Mouse (Mus musculus) adrenal gland, postnatal 36 days (tissue): ENCODE measurements around the gene Tmem82. TPM values are rescaled to one million over a fixed set of nuclear protein-coding genes. Genes with fewer than 3 reads are reported as not detected.
A peak's percentile ranks its signal among the peaks of the same experiment; 100 is the strongest.
"Not testable (repeated sequence)": the region's sequence is repeated elsewhere in the genome, so short reads cannot be mapped to it uniquely, and the experiment has no call there.

Experiments used
- DNase-seq, 2 experiments: peaks; one replicate each; pipeline ENCODE4 v3.0.0; 2021; ENCODE audit warnings: mixed read lengths in 1 of 2
- total RNA-seq, 2 experiments: library from RNA; stranded (reverse); gene quantifications; 2 replicates each; pipeline ENCODE4 v1.2.3; 2021

Gene Tmem82
- total RNA-seq, 2 experiments from 2014 or later: 0.79 to 1.3 TPM

DNA sequence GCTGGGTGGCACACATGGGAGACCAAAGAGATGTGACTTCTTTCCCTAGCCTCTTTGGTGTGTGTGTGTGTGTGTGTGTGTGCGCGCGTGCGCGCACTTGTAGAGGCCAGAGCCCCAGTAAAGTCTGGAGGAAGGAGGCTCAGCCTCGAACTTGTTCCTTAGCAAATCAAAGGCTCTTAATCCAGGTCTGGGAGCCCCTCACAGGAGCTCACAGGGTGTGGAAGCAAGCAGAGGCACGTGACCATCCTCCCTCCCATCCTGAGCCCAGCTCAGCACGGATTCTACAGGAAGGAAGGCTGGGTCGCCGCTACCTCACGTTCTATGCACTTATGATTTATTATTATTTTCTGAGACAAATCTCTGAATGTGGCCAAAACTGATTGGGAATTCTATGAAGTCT lies 42.0 kb downstream of the Tmem82 start:
- no peak for DNase-seq

DNA sequence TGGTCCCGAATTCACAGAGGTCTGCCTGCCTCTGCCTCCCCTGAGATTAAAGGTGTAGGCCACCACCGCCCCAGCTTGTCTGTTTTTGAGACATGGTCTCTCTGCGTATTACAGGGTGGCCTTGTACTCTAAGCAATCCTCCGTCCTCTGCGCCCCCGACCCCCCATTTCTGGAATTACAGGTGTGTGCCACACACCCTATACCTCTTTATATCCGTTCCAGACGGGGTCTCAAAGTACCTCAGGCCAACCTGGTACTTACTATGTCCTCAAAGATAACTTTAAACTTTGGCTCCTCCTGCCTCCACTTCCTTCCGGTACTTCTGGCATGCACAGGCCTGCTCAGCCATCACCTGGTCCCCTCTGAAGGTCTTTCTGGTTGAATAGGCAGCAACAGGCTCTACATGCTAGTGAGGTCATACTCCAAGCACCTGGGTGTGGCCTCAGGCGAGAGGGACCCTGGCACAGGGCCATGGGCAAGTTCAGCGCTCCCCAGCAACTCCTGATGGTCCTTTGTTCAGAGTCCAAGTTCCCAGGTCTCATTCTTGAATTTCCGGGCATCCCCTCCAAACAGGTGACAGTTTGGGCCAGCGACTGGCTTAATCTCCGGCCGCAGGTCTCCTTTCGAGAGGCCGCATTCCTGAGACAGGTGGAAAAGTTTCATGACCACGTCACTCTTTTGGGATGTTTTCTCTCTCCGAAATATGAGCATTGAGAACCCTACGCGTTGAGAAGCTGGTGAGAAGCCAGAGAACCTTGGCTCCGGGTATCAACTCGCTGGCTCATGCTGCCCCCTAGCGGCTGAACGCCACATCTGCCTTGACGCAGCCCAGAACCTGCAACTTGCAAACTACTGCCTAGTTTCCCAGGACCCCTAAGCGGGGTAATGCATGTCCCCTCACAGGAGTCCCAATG lies 43.4 kb downstream of the Tmem82 start:
- peak; percentile 92 to 93 for DNase-seq

DNA sequence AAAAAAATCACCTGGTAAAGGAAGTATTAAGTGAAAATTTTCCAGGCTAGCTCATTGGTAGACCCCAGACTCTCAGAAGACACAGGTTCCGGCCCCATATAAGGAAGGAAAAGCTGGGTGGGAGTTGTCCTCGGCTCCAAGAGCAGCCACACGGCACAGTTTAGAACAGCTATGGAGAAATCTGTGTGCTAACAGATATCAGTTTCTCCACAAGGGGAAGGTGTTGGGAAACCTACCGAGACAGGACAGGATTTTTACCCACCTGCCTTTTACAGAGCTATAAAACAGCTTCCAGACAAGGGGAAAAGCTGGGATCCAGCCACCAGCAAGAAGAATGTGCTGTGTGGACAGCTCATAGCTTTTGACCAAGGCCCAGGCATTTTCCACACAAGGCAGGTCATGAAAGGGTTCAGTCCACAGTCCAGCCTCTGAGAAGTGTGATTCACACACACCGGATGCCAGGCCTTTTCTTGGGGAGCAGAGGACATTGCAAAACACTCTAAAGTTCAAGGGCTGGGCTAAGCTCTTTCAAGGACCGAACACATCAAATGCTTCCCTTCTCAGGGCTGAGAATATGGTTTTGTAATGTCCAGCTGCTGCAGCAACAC lies 45.0 kb downstream of the Tmem82 start:
- DNase-seq: peak; percentile 83 to 89

DNA sequence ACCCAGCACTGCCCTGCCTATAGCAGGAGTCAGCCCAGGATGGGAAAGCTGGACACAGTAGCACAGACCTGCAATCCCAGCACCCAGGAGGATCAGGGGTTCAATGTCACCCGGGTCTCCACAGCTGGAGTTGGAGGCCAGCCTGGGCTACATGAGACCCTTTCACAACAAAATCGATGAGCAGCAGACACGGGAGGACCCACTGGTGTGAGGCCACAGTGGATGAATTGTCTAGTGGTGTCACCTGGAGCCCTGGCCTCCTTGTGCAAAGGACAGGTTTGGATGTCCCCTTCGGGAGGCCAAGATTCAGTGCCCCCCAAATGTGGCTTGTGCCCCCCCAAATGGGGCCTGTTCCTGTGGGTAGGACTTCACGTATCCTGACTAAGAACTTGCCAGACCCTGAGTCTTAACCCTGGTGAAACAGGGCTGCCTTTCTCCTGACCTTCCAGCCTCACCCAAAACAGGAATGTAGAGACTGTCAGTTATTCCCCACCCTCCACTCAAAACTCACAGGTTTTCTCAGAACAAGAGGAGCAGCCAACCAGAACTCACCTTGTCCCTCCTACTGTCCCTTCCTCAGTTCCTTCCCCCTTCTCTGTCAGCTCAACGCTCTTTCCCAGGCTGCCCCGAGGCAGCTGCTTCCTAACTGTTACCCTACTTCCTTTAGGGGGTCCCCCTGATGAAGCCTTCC lies 45.6 kb downstream of the Tmem82 start:
- DNase-seq: peak in 1 of 2 experiments; percentile 27

DNA sequence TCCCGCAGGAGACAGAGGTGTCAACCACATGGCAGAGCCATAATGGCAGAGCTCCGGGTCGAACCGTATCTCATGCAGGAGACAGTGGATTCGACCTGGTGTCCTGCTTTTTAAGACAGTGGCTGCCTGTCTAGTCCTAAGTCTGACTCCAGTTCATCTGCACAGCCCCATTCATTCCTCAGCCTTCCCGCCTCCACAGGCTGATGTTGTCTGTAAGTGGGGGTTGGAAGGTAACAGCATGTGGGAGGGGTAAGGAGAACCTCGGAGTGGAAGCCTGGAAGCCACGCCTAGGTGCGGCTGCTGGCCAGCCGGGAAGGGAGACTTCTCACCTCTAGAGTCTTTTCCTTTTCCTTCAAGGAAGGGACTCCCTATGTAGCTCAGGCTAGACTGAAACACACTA lies 46.5 kb downstream of the Tmem82 start:
- DNase-seq: no peak

DNA sequence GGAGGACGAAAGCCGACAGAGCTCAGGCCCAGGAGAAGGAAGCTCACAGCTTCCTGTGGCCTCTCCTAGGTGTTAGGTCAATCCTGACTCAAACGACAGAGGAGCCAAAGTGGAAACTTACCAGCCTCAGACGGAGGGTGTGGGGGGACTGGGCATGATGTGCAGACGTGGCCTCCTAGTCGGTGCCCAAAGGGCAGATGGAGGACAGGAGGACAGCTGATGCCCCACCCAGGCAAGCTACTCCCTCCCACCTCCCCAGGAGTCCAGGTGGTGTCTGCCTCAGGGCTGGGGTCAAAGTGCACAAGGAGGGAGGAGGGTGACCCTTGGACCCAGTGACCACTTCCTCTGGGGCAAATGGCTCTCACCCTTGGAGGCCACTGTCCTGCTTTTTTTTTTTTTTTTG lies 47.1 kb downstream of the Tmem82 start:
- DNase-seq: peak; percentile 72 to 74

DNA sequence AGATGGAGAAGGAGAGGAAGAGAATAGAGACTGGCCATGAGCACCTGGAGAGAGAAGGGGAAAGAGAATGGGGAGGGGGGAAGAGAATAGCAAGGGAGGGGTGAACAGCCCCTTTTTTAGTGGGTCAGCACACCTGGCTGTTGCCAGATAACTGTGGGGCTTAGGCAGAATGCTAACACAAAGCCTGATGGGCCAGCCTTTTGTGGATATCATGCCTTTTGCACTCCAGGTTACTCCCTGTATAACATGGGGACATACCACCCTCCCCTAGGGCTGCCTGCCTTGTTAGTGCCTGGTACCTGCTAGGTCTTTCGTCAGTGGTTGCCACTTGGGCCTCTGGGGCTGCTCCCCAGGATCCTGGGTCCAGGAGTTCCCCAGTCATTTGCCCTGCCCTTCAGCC lies 47.6 kb downstream of the Tmem82 start:
- DNase-seq: no peak

DNA sequence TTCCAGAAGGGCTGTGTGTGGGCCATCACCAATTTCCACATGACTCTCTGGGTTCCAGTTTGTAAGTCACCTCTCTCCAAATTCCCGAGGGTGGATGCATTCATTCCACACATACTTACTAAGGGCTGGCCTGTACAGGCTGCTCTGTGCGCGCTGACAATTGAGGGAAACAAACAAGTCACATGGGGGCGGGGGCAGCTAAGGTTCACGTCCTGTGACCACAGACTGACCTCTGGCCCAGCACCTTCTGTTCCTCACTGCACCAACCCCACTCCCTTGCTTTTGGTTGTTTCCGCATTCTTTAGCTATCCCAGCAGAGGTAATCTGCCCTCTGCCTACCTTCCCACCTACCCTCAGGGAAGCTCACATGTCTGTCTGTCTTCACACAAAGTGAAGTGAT lies 48.4 kb downstream of the Tmem82 start:
- peak; percentile 56 to 60 for DNase-seq

DNA sequence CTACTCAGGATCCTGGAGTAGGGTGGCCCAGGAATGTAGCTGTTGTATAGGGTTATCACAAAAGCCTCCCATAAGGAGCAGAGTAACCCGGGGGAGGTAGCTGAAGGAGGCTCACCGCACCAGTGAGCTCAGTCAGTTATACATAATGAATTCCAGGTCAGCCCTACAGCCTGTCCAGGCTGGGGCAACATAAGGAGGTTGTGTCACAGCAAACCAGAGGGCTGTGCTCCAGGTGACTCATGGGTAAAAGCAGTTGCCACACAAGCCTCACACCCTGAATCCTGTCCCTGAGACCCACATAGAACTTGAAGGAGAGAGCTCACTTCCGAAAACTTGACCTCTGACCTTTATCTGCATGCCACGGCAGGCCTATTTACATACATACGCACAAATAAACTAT lies 49.5 kb downstream of the Tmem82 start:
- DNase-seq: peak in 1 of 2 experiments; percentile 61

DNA sequence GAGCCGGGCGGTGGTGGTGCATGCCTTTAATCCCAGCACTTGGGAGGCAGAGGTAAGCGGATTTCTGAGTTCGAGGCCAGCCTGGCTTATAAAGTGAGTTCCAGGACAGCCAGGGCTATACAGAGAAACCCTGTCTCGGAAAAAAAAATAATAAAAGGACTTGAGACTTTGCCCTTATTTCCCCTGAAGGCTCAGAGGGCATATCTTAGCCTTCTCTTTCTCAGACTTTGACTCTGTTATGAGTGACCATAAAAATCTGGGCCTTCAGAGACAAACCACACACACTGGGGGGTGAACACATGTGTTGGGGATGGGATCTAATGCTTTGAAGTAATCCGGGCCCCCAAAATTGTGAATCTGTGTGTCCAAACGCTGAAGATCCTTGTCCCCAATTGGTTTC lies 51.3 kb downstream of the Tmem82 start:
- not testable (repeated sequence) for DNase-seq

DNA sequence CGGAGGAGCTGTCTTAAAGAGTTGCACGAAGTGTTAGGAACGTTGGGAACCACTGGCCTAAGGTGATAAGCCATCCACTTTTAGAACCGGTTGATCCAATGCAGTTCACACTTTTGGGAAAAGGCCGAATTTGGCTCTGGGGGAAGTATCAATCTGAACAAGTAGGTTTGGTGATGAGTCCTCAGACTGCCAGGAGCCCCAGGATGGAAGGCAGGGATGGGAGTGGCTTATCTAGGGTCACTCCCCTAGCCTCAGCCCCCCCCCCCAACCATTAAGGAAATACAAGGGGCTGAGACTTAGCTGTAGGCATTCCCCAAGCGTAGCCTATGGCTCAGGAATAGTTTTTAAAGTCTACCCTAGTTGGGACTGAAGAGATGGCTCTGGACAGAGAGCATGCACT lies 52.2 kb downstream of the Tmem82 start:
- no peak for DNase-seq

DNA sequence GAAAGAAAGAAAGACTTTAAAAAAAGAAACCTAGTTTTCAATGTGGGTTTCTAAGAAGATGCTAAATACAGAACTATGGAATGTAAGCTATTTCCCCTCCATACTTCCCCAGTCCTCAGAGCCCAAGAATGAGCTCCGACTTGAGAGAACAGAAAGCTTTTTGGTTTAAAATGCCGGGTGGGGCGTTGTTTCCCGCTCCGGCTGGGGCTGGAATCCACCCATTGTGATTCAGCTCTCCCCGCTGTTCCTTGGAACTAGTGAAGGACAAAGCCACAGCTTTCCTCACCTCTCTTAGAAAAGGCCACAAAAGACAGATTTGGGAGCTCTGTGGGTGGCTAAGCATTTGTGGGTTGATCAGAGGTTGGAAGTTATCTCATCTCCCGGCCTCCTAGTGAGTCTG lies 53.1 kb downstream of the Tmem82 start:
- peak; percentile 69 to 70 for DNase-seq

DNA sequence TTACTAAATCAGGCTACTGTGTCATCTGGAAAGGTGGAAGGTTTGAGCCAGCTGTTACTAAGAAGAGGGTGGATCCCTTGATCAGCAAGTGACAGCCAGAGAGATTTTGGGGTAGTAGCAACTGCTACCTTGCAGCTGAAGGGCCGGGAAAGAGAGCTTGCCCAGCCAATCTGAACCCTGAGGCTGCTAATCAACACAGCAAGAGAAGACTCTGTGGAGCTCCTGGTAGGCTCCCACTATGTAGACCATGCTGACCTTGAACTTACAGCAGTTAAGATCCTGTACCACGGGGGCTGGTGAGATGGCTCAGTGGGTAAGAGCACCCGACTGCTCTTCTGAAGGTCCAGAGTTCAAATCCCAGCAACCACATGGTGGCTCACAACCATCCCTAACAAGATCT lies 53.8 kb downstream of the Tmem82 start:
- DNase-seq: no peak

DNA sequence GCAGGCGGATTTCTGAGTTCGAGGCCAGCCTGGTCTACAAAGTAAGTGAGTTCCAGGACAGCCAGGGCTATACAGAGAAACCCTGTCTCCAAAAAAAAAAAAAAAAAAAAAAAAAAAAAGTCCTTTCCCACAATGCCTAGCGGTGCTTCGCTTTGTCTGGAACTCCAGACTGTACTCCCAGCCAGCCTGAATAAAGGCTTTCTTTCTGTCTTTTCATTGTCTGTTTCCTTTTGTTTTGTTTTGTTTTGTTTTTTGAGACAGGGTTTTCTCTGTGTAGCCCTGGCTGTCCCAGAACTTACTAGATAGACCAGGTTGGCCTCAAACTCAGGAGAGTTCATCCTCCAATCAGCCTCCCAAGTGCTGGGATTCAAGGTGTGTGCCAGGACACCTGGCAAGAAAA lies 54.2 kb downstream of the Tmem82 start:
- DNase-seq: no peak

Other genes with a start within 250 kb of the Tmem82 start
- gene Clcnka, start 219.9 kb downstream of the Tmem82 start, total RNA-seq: not detected
- gene Clcnkb, start 202.6 kb downstream of the Tmem82 start, total RNA-seq: not detected
- gene Hspb7, start 197.9 kb downstream of the Tmem82 start, total RNA-seq: under 1 TPM; 0.33 to 0.46 TPM
- not detected for gene Srarp, start 182.5 kb downstream of the Tmem82 start, total RNA-seq
- 10 to 100 TPM; 14.8 to 18.7 TPM for gene Zbtb17, start 174.0 kb downstream of the Tmem82 start, total RNA-seq
- gene Spen, start 80.0 kb downstream of the Tmem82 start, total RNA-seq: 10 to 100 TPM; 49.9 to 58.3 TPM
- gene Fblim1, start 12.5 kb downstream of the Tmem82 start, total RNA-seq: 10 to 100 TPM in 1 of 2 experiments, 1 to 10 TPM in 1; 9.5 to 12.9 TPM
- gene Slc25a34, start 5.2 kb upstream of the Tmem82 start, total RNA-seq: 1 to 10 TPM; 3.0 to 7.0 TPM
- gene Plekhm2, start 46.3 kb upstream of the Tmem82 start, total RNA-seq: 10 to 100 TPM; 46.0 to 65.8 TPM
- 1 to 10 TPM in 1 of 2 experiments, not detected in 1; 2.4 TPM for gene Rsc1a1, start 67.0 kb upstream of the Tmem82 start, total RNA-seq
- gene Ddi2, start 104.8 kb upstream of the Tmem82 start, total RNA-seq: 10 to 100 TPM; 56.6 to 58.9 TPM
- gene Agmat, start 128.0 kb upstream of the Tmem82 start, total RNA-seq: 10 to 100 TPM; 35.7 to 41.3 TPM
- gene Dnajc16, start 172.3 kb upstream of the Tmem82 start, total RNA-seq: 10 to 100 TPM; 23.6 to 26.0 TPM
- gene Casp9, start 175.0 kb upstream of the Tmem82 start, total RNA-seq: 10 to 100 TPM; 16.8 to 24.3 TPM
- not detected for gene Cela2a, start 207.5 kb upstream of the Tmem82 start, total RNA-seq
- gene Ctrc, start 227.7 kb upstream of the Tmem82 start, total RNA-seq: not detected